Mouse (Mus musculus) leukemia stem cell, adult 10-12 weeks (primary cell): ENCODE results near the gene Fnip2. TPM values are rescaled to one million over a fixed set of nuclear protein-coding genes. Genes with fewer than 3 reads are reported as not detected.

Experiments used
- polyA plus RNA-seq: library from polyadenylated mRNA; stranded (reverse); fragments of >175 nt; gene quantifications from 2 replicates; pipeline ENCODE4 v1.2.3, GENCODE M21; 2012; ENCODE audit warnings: low replicate concordance

Gene Fnip2
- polyA plus RNA-seq, result 5.6 and 7.9 TPM in 2 replicates

DNA sequence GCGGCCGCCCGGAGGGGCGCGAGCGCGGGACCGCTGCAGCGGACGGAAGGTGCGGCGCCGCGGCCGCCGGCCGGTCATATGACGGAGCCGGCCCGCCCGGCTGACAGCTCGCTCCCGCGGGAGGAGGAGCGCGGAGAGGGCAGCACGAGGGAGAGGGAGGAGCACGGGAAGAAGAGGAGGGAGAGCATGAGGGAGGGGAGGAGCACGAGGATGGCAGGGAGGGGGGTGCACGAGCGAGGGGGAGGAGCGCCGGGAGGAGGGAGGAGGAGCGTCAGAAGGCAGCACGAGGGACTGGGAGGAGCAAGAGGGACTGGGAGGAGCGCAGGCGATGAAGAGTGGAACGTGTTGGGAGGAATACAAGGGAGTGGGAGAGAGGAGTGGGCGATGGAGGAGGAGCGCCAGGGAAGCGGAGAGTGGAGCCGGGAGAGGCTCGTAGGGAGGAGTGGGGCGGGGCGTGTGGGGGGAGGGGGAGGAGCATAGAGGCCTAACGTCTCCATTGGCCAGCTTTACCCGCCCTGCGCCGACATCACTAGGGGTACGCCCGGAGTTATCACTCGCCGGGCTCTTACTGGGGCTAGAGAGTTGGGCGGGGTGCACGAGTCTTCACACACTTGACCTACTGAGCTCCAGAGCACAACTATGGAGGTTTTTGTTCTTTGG is at the start of gene Fnip2:
Gene Fnip2, minus strand, starts transcription at position 94 of the 660 bp plus-strand sequence.

GRCm38 (mm10) chr3:79590863-79591792 is 23.5 kb upstream of the Fnip2 start, which contains the start of gene Ppid:
TSS of gene Ppid (plus strand) at chr3:79591342.

Other genes with a start within 250 kb of the Fnip2 start
- gene Gm17359, start 231.1 kb downstream of the Fnip2 start, polyA plus RNA-seq, result not detected in 2 replicates
- 3.7 and 40.2 TPM in 2 replicates for gene Ppid, start 23.5 kb upstream of the Fnip2 start, polyA plus RNA-seq
- 0.68 and 4.4 TPM in 2 replicates for gene 4930579G24Rik, start 61.3 kb upstream of the Fnip2 start, polyA plus RNA-seq
- gene Etfdh, start 61.7 kb upstream of the Fnip2 start, polyA plus RNA-seq, result 7.6 and 22.2 TPM in 2 replicates
- gene Rxfp1, start 170.1 kb upstream of the Fnip2 start, polyA plus RNA-seq, result not detected in 2 replicates